Mouse (Mus musculus): Measurements from ENCODE around the gene Slc44a2. TPM values are rescaled to one million over a fixed set of nuclear protein-coding genes. Genes with fewer than 3 reads are reported as not detected.

Gene Slc44a2
- polyA plus RNA-seq, 1 experiment from 2014 or later = 71.0 TPM

DNA sequence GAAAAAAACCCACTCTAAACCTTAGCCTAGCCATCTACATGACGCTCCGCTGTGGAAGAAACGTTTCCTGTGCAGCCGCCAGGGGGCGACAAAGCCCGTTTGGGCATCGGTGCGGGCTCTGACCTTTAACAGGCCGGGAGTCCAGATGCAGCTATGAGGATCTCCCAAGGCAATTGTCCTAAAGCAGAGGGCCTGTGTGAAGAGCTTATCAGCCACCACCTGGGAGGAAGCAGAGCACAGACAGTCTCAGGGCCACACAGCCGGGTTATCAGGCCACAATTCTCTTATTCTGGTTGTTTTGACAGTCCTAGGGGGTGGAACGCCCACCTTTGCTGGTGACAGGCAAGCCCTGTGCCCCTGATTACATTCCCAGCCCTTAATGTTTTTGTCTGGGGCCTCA lies 7.1 kb upstream of the Slc44a2 start:
- no peaks in the 10 kb centered on the region; the same call in 1 of the 2 replicates for H3K9me3 ChIP-seq (ENCODE audit: control insufficient read depth, low read length)
- H3K4me2 ChIP-seq (ENCODE audit: low read depth, low read length, severe bottlenecking) = no peak overlapping the region
- DNase-seq (ENCODE audit: low spot score) (peak; percentile 93), ATAC-seq (replicated peaks; ENCODE audit: low FRiP score) (peak; percentile 72; the same call in 1 of the 2 replicates)
- H3K9ac ChIP-seq (ENCODE audit: low read length) = no peak overlapping the region
- 7% methylated on average over 11 of the region's 11 CpGs for WGBS
- no peaks in the 10 kb centered on the region for H3K4me1 ChIP-seq (replicated peaks; ENCODE audit: control insufficient read depth, insufficient read depth, low read length)
- peaks cover 11% of the 10 kb centered on the region for H3K27me3 ChIP-seq (ENCODE audit: control insufficient read depth, insufficient read depth, low read length)
- no peak overlapping the region for H3K4me3 ChIP-seq (ENCODE audit: low read depth, low read length)
- H3K36me3 ChIP-seq (ENCODE audit: control insufficient read depth, insufficient read depth, low read length) = no peaks in the 10 kb centered on the region
- no peak overlapping the region for H3K27ac ChIP-seq (ENCODE audit: low read depth, low read length)

- H3K9ac ChIP-seq (ENCODE audit: low read length) = no peak overlapping the region
- H3K27ac ChIP-seq (ENCODE audit: low read depth, low read length) = no peak overlapping the region
- no peak for ATAC-seq (replicated peaks; ENCODE audit: low FRiP score)
- no peak for DNase-seq (ENCODE audit: low spot score)
- no peaks in the 10 kb centered on the region for H3K36me3 ChIP-seq (ENCODE audit: control insufficient read depth, insufficient read depth, low read length)
- no peak overlapping the region for H3K4me2 ChIP-seq (ENCODE audit: low read depth, low read length, severe bottlenecking)
- 91% methylated on average over 9 of the region's 9 CpGs for WGBS
- peaks cover 11% of the 10 kb centered on the region for H3K27me3 ChIP-seq (ENCODE audit: control insufficient read depth, insufficient read depth, low read length)
- H3K4me1 ChIP-seq (replicated peaks; ENCODE audit: control insufficient read depth, insufficient read depth, low read length) = no peaks in the 10 kb centered on the region
- H3K4me3 ChIP-seq (ENCODE audit: low read depth, low read length) = no peak overlapping the region
- H3K9me3 ChIP-seq (ENCODE audit: control insufficient read depth, low read length) = no peaks in the 10 kb centered on the region; the same call in 1 of the 2 replicates
These were observed 5.9 kb upstream of the Slc44a2 start for GRCm38 (mm10) chr9:21314367-21315140.

DNA sequence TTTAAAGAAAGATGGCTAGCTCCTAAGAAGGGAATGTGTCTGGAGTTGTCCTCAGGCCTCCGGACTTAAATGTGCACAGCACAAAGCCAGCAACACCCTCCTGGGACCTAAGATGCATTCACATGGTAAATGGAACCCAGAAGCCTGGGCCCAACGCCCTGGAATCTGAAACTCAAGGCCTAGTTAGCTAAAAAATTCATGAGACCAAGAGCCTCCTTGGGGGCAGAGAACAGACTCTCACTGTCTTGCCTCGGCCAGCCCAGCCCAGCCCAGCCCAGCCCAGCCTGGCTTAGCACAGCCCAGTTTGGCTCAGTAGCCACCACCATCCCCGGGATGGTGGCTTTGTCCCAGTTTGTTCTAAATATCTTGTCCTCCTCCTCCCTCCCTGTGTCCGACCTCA lies 5.1 kb upstream of the Slc44a2 start:
- ATAC-seq (replicated peaks; ENCODE audit: low FRiP score) (no peak), DNase-seq (ENCODE audit: low spot score) (no peak)
- 62% methylated on average over 5 of the region's 5 CpGs for WGBS
- no peak overlapping the region for H3K4me2 ChIP-seq (ENCODE audit: low read depth, low read length, severe bottlenecking)
- peaks cover 11% of the 10 kb centered on the region for H3K27me3 ChIP-seq (ENCODE audit: control insufficient read depth, insufficient read depth, low read length)
- H3K36me3 ChIP-seq (ENCODE audit: control insufficient read depth, insufficient read depth, low read length) = no peaks in the 10 kb centered on the region
- no peak overlapping the region for H3K27ac ChIP-seq (ENCODE audit: low read depth, low read length)
- no peaks in the 10 kb centered on the region; the same call in 1 of the 2 replicates for H3K9me3 ChIP-seq (ENCODE audit: control insufficient read depth, low read length)
- H3K4me3 ChIP-seq (ENCODE audit: low read depth, low read length) = no peak overlapping the region
- H3K9ac ChIP-seq (ENCODE audit: low read length) = no peak overlapping the region
- no peaks in the 10 kb centered on the region for H3K4me1 ChIP-seq (replicated peaks; ENCODE audit: control insufficient read depth, insufficient read depth, low read length)

DNA sequence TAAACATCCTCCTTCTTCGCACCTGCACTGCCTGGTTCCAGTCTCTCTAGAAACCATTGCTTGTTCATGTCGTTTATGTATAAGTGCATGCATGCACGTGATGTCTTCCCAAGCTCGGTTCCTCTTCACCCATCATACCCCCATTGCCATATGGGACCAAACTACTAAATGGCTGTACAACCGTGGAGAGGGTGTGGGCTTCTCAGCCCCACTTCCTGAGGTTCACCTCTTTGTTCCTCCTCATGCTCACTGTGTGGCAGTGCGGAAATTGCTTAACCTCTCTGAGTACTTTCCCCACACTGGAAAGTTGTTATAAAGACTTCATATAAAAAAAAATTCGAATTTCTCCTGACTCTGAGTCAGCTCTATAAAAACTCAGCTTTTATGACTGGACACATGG lies 3.8 kb upstream of the Slc44a2 start:
- ATAC-seq (replicated peaks; ENCODE audit: low FRiP score) (no peak), DNase-seq (ENCODE audit: low spot score) (no peak)
- Histone ChIP-seq H3K9ac (ENCODE audit: low read length) (no peak overlapping the region), H3K4me2 (ENCODE audit: low read depth, low read length, severe bottlenecking) (no peak overlapping the region), H3K9me3 (ENCODE audit: control insufficient read depth, low read length) (no peaks in the 10 kb centered on the region; the same call in 1 of the 2 replicates), H3K4me1 (replicated peaks; ENCODE audit: control insufficient read depth, insufficient read depth, low read length) (peaks cover 5% of the 10 kb centered on the region; the same call in 1 of the 2 replicates), H3K36me3 (ENCODE audit: control insufficient read depth, insufficient read depth, low read length) (no peaks in the 10 kb centered on the region), H3K27ac (ENCODE audit: low read depth, low read length) (no peak overlapping the region), H3K4me3 (ENCODE audit: low read depth, low read length) (no peak overlapping the region), H3K27me3 (ENCODE audit: control insufficient read depth, insufficient read depth, low read length) (peaks cover 9% of the 10 kb centered on the region)
- WGBS = 82% methylated on average over 7 of the region's 7 CpGs

DNA sequence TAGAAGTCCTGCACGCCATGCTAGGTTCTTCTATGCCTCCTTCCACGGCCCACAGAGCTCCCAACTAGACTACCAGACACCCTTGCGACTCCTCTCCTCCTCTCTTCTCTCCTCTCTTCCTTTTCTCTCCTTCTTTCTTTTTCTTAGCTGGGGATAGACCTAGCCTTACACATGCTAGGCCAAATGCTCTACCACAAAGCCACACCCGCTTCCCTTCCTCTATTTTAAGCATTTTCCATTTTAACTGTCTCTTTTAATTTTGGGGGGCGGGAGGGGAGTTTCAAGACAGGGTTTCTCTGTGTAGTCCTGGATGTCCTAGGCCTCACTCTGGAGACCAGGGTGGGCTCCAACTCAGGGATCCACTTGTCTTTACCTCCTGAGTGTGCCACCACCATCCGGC lies 1.7 kb upstream of the Slc44a2 start:
- DNase-seq (ENCODE audit: low spot score) (no peak), ATAC-seq (replicated peaks; ENCODE audit: low FRiP score) (no peak)
- H3K9me3 ChIP-seq (ENCODE audit: control insufficient read depth, low read length) = no peaks in the 10 kb centered on the region
- H3K4me2 ChIP-seq (ENCODE audit: low read depth, low read length, severe bottlenecking) = no peak overlapping the region
- no peak overlapping the region for H3K27ac ChIP-seq (ENCODE audit: low read depth, low read length)
- WGBS = 90% methylated on average over 6 of the region's 6 CpGs
- peaks cover 7% of the 10 kb centered on the region; the same call in 1 of the 2 replicates for H3K4me1 ChIP-seq (replicated peaks; ENCODE audit: control insufficient read depth, insufficient read depth, low read length)
- H3K9ac ChIP-seq (ENCODE audit: low read length) = no peak overlapping the region
- no peaks in the 10 kb centered on the region for H3K27me3 ChIP-seq (ENCODE audit: control insufficient read depth, insufficient read depth, low read length)
- no peaks in the 10 kb centered on the region for H3K36me3 ChIP-seq (ENCODE audit: control insufficient read depth, insufficient read depth, low read length)
- H3K4me3 ChIP-seq (ENCODE audit: low read depth, low read length) = no peak overlapping the region

DNA sequence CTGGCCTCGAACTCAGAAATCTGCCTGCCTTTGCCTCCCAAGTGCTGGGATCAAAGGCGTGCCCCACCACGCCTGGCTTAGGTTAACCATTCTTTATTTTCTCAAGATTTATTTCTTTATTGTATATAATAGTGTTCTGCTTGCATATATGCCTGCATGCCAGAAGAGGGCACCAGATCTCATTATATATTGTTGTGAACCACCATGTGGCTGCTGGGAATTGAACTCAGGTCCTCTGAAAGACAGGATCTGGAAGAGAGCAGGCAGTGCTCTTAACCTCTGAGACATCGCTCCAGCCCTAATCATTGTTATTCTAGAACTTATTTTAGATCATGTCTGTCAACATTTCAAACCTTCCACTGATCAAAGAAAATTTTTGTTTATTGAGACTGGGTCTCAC lies 995 bp upstream of the Slc44a2 start:
- Histone ChIP-seq H3K27ac (ENCODE audit: low read depth, low read length) (no peak overlapping the region), H3K4me1 (replicated peaks; ENCODE audit: control insufficient read depth, insufficient read depth, low read length) (peaks cover 7% of the 10 kb centered on the region; the same call in 1 of the 2 replicates), H3K9me3 (ENCODE audit: control insufficient read depth, low read length) (no peaks in the 10 kb centered on the region), H3K36me3 (ENCODE audit: control insufficient read depth, insufficient read depth, low read length) (no peaks in the 10 kb centered on the region), H3K9ac (ENCODE audit: low read length) (no peak overlapping the region), H3K27me3 (ENCODE audit: control insufficient read depth, insufficient read depth, low read length) (no peaks in the 10 kb centered on the region), H3K4me2 (ENCODE audit: low read depth, low read length, severe bottlenecking) (no peak overlapping the region), H3K4me3 (ENCODE audit: low read depth, low read length) (no peak overlapping the region)
- DNase-seq (ENCODE audit: low spot score) (no peak), ATAC-seq (replicated peaks; ENCODE audit: low FRiP score) (no peak)
- WGBS = 94% methylated on average over 4 of the region's 4 CpGs

- Histone ChIP-seq H3K36me3 (ENCODE audit: control insufficient read depth, insufficient read depth, low read length) (no peaks in the 10 kb centered on the region), H3K27me3 (ENCODE audit: control insufficient read depth, insufficient read depth, low read length) (no peaks in the 10 kb centered on the region), H3K9me3 (ENCODE audit: control insufficient read depth, low read length) (no peaks in the 10 kb centered on the region), H3K9ac (ENCODE audit: low read length) (no peak overlapping the region; the same call in 1 of the 2 replicates), H3K4me2 (ENCODE audit: low read depth, low read length, severe bottlenecking) (peak overlapping the region; percentile 90), H3K4me1 (replicated peaks; ENCODE audit: control insufficient read depth, insufficient read depth, low read length) (peaks cover 7% of the 10 kb centered on the region; the same call in 1 of the 2 replicates), H3K27ac (ENCODE audit: low read depth, low read length) (no peak overlapping the region), H3K4me3 (ENCODE audit: low read depth, low read length) (peak overlapping the region; percentile 67)
- WGBS = 27% methylated on average over 4 of the region's 4 CpGs
- DNase-seq (ENCODE audit: low spot score) (no peak), ATAC-seq (replicated peaks; ENCODE audit: low FRiP score) (peak; percentile 70)
These were observed 249 bp upstream of the Slc44a2 start for GRCm38 (mm10) chr9:21320280-21320618.

DNA sequence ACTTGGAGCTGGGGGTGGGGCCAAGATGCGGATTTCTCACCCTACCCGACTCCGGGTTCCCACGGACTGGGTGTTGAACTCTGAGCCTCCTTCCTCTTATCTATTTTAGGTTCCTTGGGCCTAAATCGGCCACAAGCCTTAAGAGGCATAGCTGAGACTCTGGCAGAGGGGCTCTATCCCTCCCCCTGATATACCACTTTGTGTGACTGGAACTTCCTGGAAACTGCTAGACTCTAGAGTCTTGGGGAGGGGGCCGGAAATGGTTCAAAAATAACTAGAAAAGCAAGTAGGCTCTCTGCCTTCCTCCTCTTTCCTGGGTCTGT lies 976 bp downstream of the Slc44a2 start:
- no peak for DNase-seq (ENCODE audit: low spot score)
- Histone ChIP-seq H3K9ac (ENCODE audit: low read length) (peak overlapping the region; percentile 79), H3K27ac (ENCODE audit: low read depth, low read length) (no peak overlapping the region), H3K9me3 (ENCODE audit: control insufficient read depth, low read length) (no peaks in the 10 kb centered on the region), H3K36me3 (ENCODE audit: control insufficient read depth, insufficient read depth, low read length) (no peaks in the 10 kb centered on the region), H3K4me1 (replicated peaks; ENCODE audit: control insufficient read depth, insufficient read depth, low read length) (peaks cover 7% of the 10 kb centered on the region; the same call in 1 of the 2 replicates), H3K4me2 (ENCODE audit: low read depth, low read length, severe bottlenecking) (peak overlapping the region; percentile 90), H3K27me3 (ENCODE audit: control insufficient read depth, insufficient read depth, low read length) (no peaks in the 10 kb centered on the region), H3K4me3 (ENCODE audit: low read depth, low read length) (peak overlapping the region; percentile 67)
- WGBS = 18% methylated on average over 6 of the region's 6 CpGs
- no peak for ATAC-seq (replicated peaks; ENCODE audit: low FRiP score)
